Mouse (Mus musculus) myocyte (in vitro differentiated cells): ENCODE measurements around the gene Crtac1.

Experiments used
- E2F4 ChIP-seq: IDR thresholded peaks from one replicate; pipeline ENCODE4 v1.6.1; 2011; ENCODE audit warnings: mild to moderate bottlenecking, control low read depth, moderate library complexity; ENCODE audit not compliant: insufficient read depth
- MAX ChIP-seq: IDR thresholded peaks from one replicate; pipeline ENCODE4 v1.6.1; 2011; ENCODE audit warnings: low read depth, mild to moderate bottlenecking, control low read depth
- POLR2A ChIP-seq: IDR thresholded peaks from one replicate; pipeline ENCODE4 v1.6.1; 2011; ENCODE audit warnings: low read depth, mild to moderate bottlenecking, control low read depth, moderate library complexity; ENCODE audit not compliant: insufficient read length
- POLR2AphosphoS2 ChIP-seq: IDR thresholded peaks from one replicate; pipeline ENCODE4 v1.6.1; 2011; ENCODE audit warnings: low read depth, control low read depth; ENCODE audit not compliant: insufficient read length
- TCF12 ChIP-seq: IDR thresholded peaks from one replicate; pipeline ENCODE4 v1.6.1; 2011; ENCODE audit warnings: mild to moderate bottlenecking, control low read depth; ENCODE audit not compliant: poor library complexity, insufficient read depth, severe bottlenecking

- TF ChIP-seq POLR2A (no peak), E2F4 (no peak), TCF12 (no peak), POLR2AphosphoS2 (no peak), MAX (no peak)
Observed at GRCm38 (mm10) chr19:42293216-42293615, 138.4 kb downstream of the Crtac1 start.
